Mouse (Mus musculus): ENCODE data around the gene Smo. TPM values are rescaled to one million over a fixed set of nuclear protein-coding genes. Genes with fewer than 3 reads are reported as not detected.
A peak's percentile ranks its signal among the peaks of the same experiment; 100 is the strongest.

Gene Smo
- polyA plus RNA-seq, 1 experiment from 2014 or later = 45.5 TPM

GRCm38 (mm10) chr6:29716624-29717365, 18.5 kb upstream of the Smo start:
- Histone ChIP-seq H3K9me3 (ENCODE audit: control insufficient read depth, low read length) (no peaks in the 10 kb centered on the region), H3K4me2 (ENCODE audit: low read depth, low read length) (no peak overlapping the region), H3K36me3 (ENCODE audit: control insufficient read depth, insufficient read depth, low read length) (no peaks in the 10 kb centered on the region), H3K27me3 (replicated peaks; ENCODE audit: control insufficient read depth, insufficient read depth, low read length) (no peaks in the 10 kb centered on the region), H3K4me3 (ENCODE audit: low read depth, low read length) (no peak overlapping the region), H3K9ac (ENCODE audit: low read depth, low read length) (no peak overlapping the region), H3K4me1 (ENCODE audit: control insufficient read depth, insufficient read depth, low read length) (peaks cover 15% of the 10 kb centered on the region), H3K27ac (replicated peaks; ENCODE audit: low read depth, low read length) (no peak overlapping the region)
- DNase-seq (ENCODE audit: low spot score) (peak; percentile 24), ATAC-seq (ENCODE audit: low read depth) (no peak)
- WGBS = 64% methylated on average over 10 of the region's 10 CpGs

DNA sequence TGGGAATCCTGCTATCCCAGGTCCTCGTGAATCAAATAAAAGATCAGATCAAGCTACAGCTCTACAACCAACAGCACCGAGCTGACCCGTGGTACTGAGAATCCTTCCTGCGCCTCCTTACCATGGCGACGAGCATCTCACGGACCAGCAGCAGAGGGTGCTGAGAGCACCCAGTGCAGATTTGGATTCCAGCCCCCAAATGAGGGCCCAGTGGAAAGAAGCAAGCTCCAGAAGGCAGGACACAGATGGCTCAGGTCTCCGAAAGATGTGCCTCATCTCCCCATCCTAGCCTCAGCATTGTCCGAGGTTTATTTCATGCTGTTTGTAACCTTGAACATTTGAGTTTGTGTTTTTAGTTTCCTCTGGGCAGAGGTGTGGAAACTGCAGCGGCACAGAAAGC, 17.8 kb upstream of the Smo start:
- ATAC-seq (ENCODE audit: low read depth) (no peak), DNase-seq (ENCODE audit: low spot score) (no peak)
- H3K9me3 ChIP-seq (ENCODE audit: control insufficient read depth, low read length) = no peaks in the 10 kb centered on the region
- H3K27me3 ChIP-seq (replicated peaks; ENCODE audit: control insufficient read depth, insufficient read depth, low read length) = no peaks in the 10 kb centered on the region
- peaks cover 15% of the 10 kb centered on the region for H3K4me1 ChIP-seq (ENCODE audit: control insufficient read depth, insufficient read depth, low read length)
- peak overlapping the region; percentile 53 for H3K4me2 ChIP-seq (ENCODE audit: low read depth, low read length)
- H3K36me3 ChIP-seq (ENCODE audit: control insufficient read depth, insufficient read depth, low read length) = no peaks in the 10 kb centered on the region
- H3K27ac ChIP-seq (replicated peaks; ENCODE audit: low read depth, low read length) = no peak overlapping the region; the same call in 1 of the 2 replicates
- H3K9ac ChIP-seq (ENCODE audit: low read depth, low read length) = no peak overlapping the region
- no peak overlapping the region for H3K4me3 ChIP-seq (ENCODE audit: low read depth, low read length)
- WGBS = 57% methylated on average over 10 of the region's 10 CpGs

GRCm38 (mm10) chr6:29717952-29718521, 17.3 kb upstream of the Smo start:
- peaks cover 15% of the 10 kb centered on the region for H3K4me1 ChIP-seq (ENCODE audit: control insufficient read depth, insufficient read depth, low read length)
- DNase-seq (ENCODE audit: low spot score) (peak; percentile 48), ATAC-seq (ENCODE audit: low read depth) (peak; percentile 47)
- no peaks in the 10 kb centered on the region for H3K27me3 ChIP-seq (replicated peaks; ENCODE audit: control insufficient read depth, insufficient read depth, low read length)
- H3K4me2 ChIP-seq (ENCODE audit: low read depth, low read length) = peak overlapping the region; percentile 53
- no peaks in the 10 kb centered on the region for H3K9me3 ChIP-seq (ENCODE audit: control insufficient read depth, low read length)
- no peaks in the 10 kb centered on the region for H3K36me3 ChIP-seq (ENCODE audit: control insufficient read depth, insufficient read depth, low read length)
- peak overlapping the region; percentile 65 for H3K27ac ChIP-seq (replicated peaks; ENCODE audit: low read depth, low read length)
- 15% methylated on average over 14 of the region's 14 CpGs for WGBS
- H3K9ac ChIP-seq (ENCODE audit: low read depth, low read length) = 0 out of 2 replicates have a peak overlapping the region, but pooled peaks have one; percentile 49
- no peak overlapping the region for H3K4me3 ChIP-seq (ENCODE audit: low read depth, low read length)

DNA sequence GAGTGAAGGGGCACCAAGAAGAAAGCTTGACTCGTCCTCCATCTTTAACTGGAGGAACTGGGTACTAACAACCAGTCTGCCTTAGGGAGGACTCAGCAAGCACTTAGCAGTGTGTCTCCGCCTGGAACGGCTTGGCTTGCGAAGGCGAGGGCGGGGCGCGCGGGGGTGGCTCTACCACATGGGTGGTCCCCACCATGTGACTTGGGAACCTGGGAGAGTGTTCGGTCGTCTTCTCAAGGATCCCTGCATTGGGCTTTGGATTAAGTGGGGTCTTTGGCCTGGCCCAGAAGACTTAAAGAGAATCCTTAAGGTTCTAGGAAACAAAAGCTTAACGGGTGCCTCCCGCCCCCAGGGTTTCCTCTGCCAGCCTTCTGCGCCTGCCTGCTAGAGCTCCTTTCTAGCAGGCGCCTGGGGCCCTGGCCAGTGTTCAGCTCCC, 16.4 kb upstream of the Smo start:
- Histone ChIP-seq H3K4me3 (ENCODE audit: low read depth, low read length) (peak overlapping the region; percentile 29), H3K27me3 (replicated peaks; ENCODE audit: control insufficient read depth, insufficient read depth, low read length) (no peaks in the 10 kb centered on the region), H3K36me3 (ENCODE audit: control insufficient read depth, insufficient read depth, low read length) (no peaks in the 10 kb centered on the region), H3K4me2 (ENCODE audit: low read depth, low read length) (peak overlapping the region; percentile 53), H3K4me1 (ENCODE audit: control insufficient read depth, insufficient read depth, low read length) (peaks cover 15% of the 10 kb centered on the region), H3K27ac (replicated peaks; ENCODE audit: low read depth, low read length) (peak overlapping the region; percentile 65), H3K9me3 (ENCODE audit: control insufficient read depth, low read length) (no peaks in the 10 kb centered on the region), H3K9ac (ENCODE audit: low read depth, low read length) (peak overlapping the region; percentile 49)
- ATAC-seq (ENCODE audit: low read depth) (peak; percentile 74), DNase-seq (ENCODE audit: low spot score) (peak; percentile 79)
- WGBS = 3% methylated on average over 15 of the region's 15 CpGs

GRCm38 (mm10) chr6:29721890-29722289, 13.4 kb upstream of the Smo start:
- WGBS = 71% methylated on average over 2 of the region's 2 CpGs
- no peaks in the 10 kb centered on the region for H3K36me3 ChIP-seq (ENCODE audit: control insufficient read depth, insufficient read depth, low read length)
- no peaks in the 10 kb centered on the region for H3K9me3 ChIP-seq (ENCODE audit: control insufficient read depth, low read length)
- ATAC-seq (ENCODE audit: low read depth) (no peak), DNase-seq (ENCODE audit: low spot score) (no peak)
- peaks cover 15% of the 10 kb centered on the region for H3K4me1 ChIP-seq (ENCODE audit: control insufficient read depth, insufficient read depth, low read length)
- H3K4me3 ChIP-seq (ENCODE audit: low read depth, low read length) = no peak overlapping the region
- H3K27me3 ChIP-seq (replicated peaks; ENCODE audit: control insufficient read depth, insufficient read depth, low read length) = no peaks in the 10 kb centered on the region
- H3K4me2 ChIP-seq (ENCODE audit: low read depth, low read length) = no peak overlapping the region
- H3K27ac ChIP-seq (replicated peaks; ENCODE audit: low read depth, low read length) = no peak overlapping the region
- no peak overlapping the region for H3K9ac ChIP-seq (ENCODE audit: low read depth, low read length)

GRCm38 (mm10) chr6:29726576-29727200, 8.6 kb upstream of the Smo start:
- Histone ChIP-seq H3K4me2 (ENCODE audit: low read depth, low read length) (no peak overlapping the region), H3K4me1 (ENCODE audit: control insufficient read depth, insufficient read depth, low read length) (no peaks in the 10 kb centered on the region), H3K9ac (ENCODE audit: low read depth, low read length) (no peak overlapping the region), H3K27ac (replicated peaks; ENCODE audit: low read depth, low read length) (no peak overlapping the region), H3K36me3 (ENCODE audit: control insufficient read depth, insufficient read depth, low read length) (no peaks in the 10 kb centered on the region), H3K4me3 (ENCODE audit: low read depth, low read length) (no peak overlapping the region), H3K9me3 (ENCODE audit: control insufficient read depth, low read length) (no peaks in the 10 kb centered on the region), H3K27me3 (replicated peaks; ENCODE audit: control insufficient read depth, insufficient read depth, low read length) (no peaks in the 10 kb centered on the region)
- no peak for ATAC-seq (ENCODE audit: low read depth)
- WGBS = 45% methylated on average over 1 of the region's 1 CpGs
- DNase-seq (ENCODE audit: low spot score) = peak; percentile 59

GRCm38 (mm10) chr6:29728035-29728434, 7.3 kb upstream of the Smo start:
- H3K4me3 ChIP-seq (ENCODE audit: low read depth, low read length) = no peak overlapping the region
- H3K36me3 ChIP-seq (ENCODE audit: control insufficient read depth, insufficient read depth, low read length) = no peaks in the 10 kb centered on the region
- H3K9ac ChIP-seq (ENCODE audit: low read depth, low read length) = no peak overlapping the region
- DNase-seq (ENCODE audit: low spot score) (no peak), ATAC-seq (ENCODE audit: low read depth) (no peak)
- no peaks in the 10 kb centered on the region for H3K9me3 ChIP-seq (ENCODE audit: control insufficient read depth, low read length)
- H3K4me2 ChIP-seq (ENCODE audit: low read depth, low read length) = no peak overlapping the region
- WGBS = 81% methylated on average over 3 of the region's 3 CpGs
- H3K27ac ChIP-seq (replicated peaks; ENCODE audit: low read depth, low read length) = no peak overlapping the region
- H3K27me3 ChIP-seq (replicated peaks; ENCODE audit: control insufficient read depth, insufficient read depth, low read length) = no peaks in the 10 kb centered on the region
- no peaks in the 10 kb centered on the region for H3K4me1 ChIP-seq (ENCODE audit: control insufficient read depth, insufficient read depth, low read length)

- DNase-seq (ENCODE audit: low spot score) (no peak), ATAC-seq (ENCODE audit: low read depth) (no peak)
- Histone ChIP-seq H3K9ac (ENCODE audit: low read depth, low read length) (no peak overlapping the region), H3K36me3 (ENCODE audit: control insufficient read depth, insufficient read depth, low read length) (no peaks in the 10 kb centered on the region), H3K27me3 (replicated peaks; ENCODE audit: control insufficient read depth, insufficient read depth, low read length) (no peaks in the 10 kb centered on the region), H3K4me2 (ENCODE audit: low read depth, low read length) (no peak overlapping the region), H3K9me3 (ENCODE audit: control insufficient read depth, low read length) (no peaks in the 10 kb centered on the region), H3K27ac (replicated peaks; ENCODE audit: low read depth, low read length) (no peak overlapping the region), H3K4me3 (ENCODE audit: low read depth, low read length) (no peak overlapping the region), H3K4me1 (ENCODE audit: control insufficient read depth, insufficient read depth, low read length) (0 out of 2 replicates have a peak, but pooled peaks cover 6% of the 10 kb centered on the region)
- WGBS = 52% methylated on average over 1 of the region's 1 CpGs
These were observed 5.8 kb upstream of the Smo start for GRCm38 (mm10) chr6:29729491-29729890.
